Mouse (Mus musculus) gastrocnemius, postnatal 25 days (tissue): ENCODE measurements around the gene Bicdl2. TPM values are rescaled to one million over a fixed set of nuclear protein-coding genes. Genes with fewer than 3 reads are reported as not detected.

Experiments used
- DNase-seq: peaks from one replicate; pipeline ENCODE4 v3.0.0; 2022
- total RNA-seq, 2 experiments: library from RNA; stranded (reverse); gene quantifications; 1 replicate in 1 of 2; 2 replicates in 1 of 2; pipeline ENCODE4 v1.2.3; 2021

Bicdl2 gene
- total RNA-seq, 2 experiments from 2014 or later = not detected

DNA sequence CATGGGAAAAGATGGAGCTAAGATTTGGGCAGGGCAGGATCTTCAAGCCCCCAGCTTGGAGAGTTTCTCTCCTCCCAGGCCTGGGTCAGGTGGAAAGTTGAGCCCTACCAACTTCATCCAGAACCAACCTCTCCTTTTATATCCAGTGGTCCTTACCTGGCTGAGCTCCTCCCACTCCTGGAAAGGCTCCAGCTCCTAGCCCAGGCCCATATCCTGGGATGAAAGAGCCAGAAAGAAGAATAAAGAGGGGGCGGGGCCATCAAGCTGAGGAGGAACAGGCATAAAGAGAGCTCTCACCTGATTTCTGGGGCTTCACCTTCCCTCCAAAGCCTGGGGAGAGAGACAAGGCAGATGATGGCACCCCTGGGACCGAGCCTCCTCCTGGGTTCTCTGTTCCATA is 56.7 kb downstream of the Bicdl2 start:
- no peak for DNase-seq

Other genes with a start within 250 kb of the Bicdl2 start
- gene Vmn2r117, start 180.8 kb upstream of the Bicdl2 start, total RNA-seq = not detected
- gene Zfp213, start 96.3 kb upstream of the Bicdl2 start, total RNA-seq = 1 to 10 TPM; 1.9 to 2.4 TPM
- gene Zfp13, start 61.0 kb upstream of the Bicdl2 start, total RNA-seq = 1 to 10 TPM; 2.0 to 2.1 TPM
- not detected for gene Zscan10, start 59.6 kb upstream of the Bicdl2 start, total RNA-seq
- not detected for gene Mmp25, start 15.2 kb upstream of the Bicdl2 start, total RNA-seq
- 100 to 1,000 TPM; 123 to 156 TPM for gene Hcfc1r1, start 13.1 kb downstream of the Bicdl2 start, total RNA-seq
- 10 to 100 TPM in 1 of 2 experiments, 1 to 10 TPM in 1; 9.3 to 10.8 TPM for gene Thoc6, start 13.4 kb downstream of the Bicdl2 start, total RNA-seq
- 10 to 100 TPM; 46.1 to 61.5 TPM for gene Tnfrsf12a, start 17.0 kb downstream of the Bicdl2 start, total RNA-seq
- not detected for gene Cldn6, start 18.7 kb downstream of the Bicdl2 start, total RNA-seq
- gene Cldn9, start 23.5 kb downstream of the Bicdl2 start, total RNA-seq = under 1 TPM in 1 of 2 experiments, not detected in 1; 0.19 TPM
- gene 1520401A03Rik, start 62.3 kb downstream of the Bicdl2 start, total RNA-seq = not detected
- under 1 TPM; 0.67 to 0.83 TPM for gene Pkmyt1, start 65.8 kb downstream of the Bicdl2 start, total RNA-seq
- 1 to 10 TPM; 4.4 to 5.2 TPM for gene Paqr4, start 80.4 kb downstream of the Bicdl2 start, total RNA-seq
- not detected for gene Kremen2, start 85.3 kb downstream of the Bicdl2 start, total RNA-seq
- 10 to 100 TPM; 33.5 to 34.0 TPM for gene Flywch1, start 111.1 kb downstream of the Bicdl2 start, total RNA-seq
- gene Flywch2, start 125.6 kb downstream of the Bicdl2 start, total RNA-seq = under 1 TPM; 0.56 to 0.83 TPM
- 100 to 1,000 TPM; 157 to 160 TPM for gene Srrm2, start 130.0 kb downstream of the Bicdl2 start, total RNA-seq
- gene Elob, start 168.6 kb downstream of the Bicdl2 start, total RNA-seq = 100 to 1,000 TPM; 237 to 267 TPM
- gene Prss33, start 175.6 kb downstream of the Bicdl2 start, total RNA-seq = not detected
- not detected for gene Prss32, start 183.3 kb downstream of the Bicdl2 start, total RNA-seq
- not detected for gene Prss41, start 183.7 kb downstream of the Bicdl2 start, total RNA-seq
- not detected for gene Prss21, start 207.6 kb downstream of the Bicdl2 start, total RNA-seq
- gene Dcpp1, start 220.4 kb downstream of the Bicdl2 start, total RNA-seq = not detected
- gene Dcpp2, start 220.4 kb downstream of the Bicdl2 start, total RNA-seq = not detected